In the genomic region with DNA sequence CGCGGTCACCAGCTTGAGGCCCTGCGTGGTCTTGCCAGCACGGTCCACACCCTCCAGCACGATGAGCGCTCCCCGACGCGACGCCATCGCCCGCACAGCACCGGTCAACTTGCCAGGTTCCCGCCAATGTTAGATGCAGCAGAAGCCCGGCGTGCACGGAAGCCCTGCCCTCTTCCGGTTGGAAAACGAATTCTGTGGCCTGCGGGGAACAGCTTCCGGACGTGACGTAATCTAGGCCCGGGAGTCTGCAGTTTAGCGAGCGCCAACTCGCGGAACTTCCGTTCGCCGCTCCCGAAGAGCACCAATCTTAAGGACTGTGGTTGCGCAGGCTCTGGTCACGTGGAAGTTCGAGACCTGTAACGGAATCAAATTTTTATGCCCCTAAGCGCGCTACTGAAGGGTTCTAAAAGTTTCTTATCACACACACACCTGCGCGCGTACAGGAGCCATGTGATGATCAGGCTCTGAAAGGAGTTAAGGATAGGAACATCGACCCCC, we compare ENCODE assay signal across 8 mouse cellular contexts. TPM values are rescaled to one million over a fixed set of nuclear protein-coding genes. Genes with fewer than 3 reads are reported as not detected.
DNase-seq lines count a peak whose midpoint lies in the region; ATAC-seq and TF ChIP-seq lines count a peak whose summit lies in the region.

TSS of gene Dtymk (minus strand) at position 194 of the 498 bp plus-strand sequence.

- H3K27ac ChIP-seq in hindbrain, embryonic 10.5 days: peak within 1 kb of the TSS; percentile 92
- peak within 1 kb of the TSS; percentile 78 for H3K27ac ChIP-seq in lung, postnatal 0 days (ENCODE audit: low read length)

- H3K4me2 ChIP-seq in lung, postnatal 0 days (replicated peaks; ENCODE audit: low read depth, low read length): peak within 1 kb of the TSS; percentile 83

- H3K9me3 ChIP-seq in hindbrain, embryonic 10.5 days: no peaks in the 10 kb centered on the region
- H3K9me3 ChIP-seq in lung, postnatal 0 days (ENCODE audit: low read length): no peaks in the 10 kb centered on the region

- peak within 1 kb of the TSS; percentile 60; the same call in 1 of the 2 replicates for H3K9ac ChIP-seq in lung, postnatal 0 days (replicated peaks; ENCODE audit: low read depth)

- H3K4me1 ChIP-seq in hindbrain, embryonic 10.5 days (replicated peaks): peaks cover 45% of the 10 kb centered on the region
- peaks cover 4% of the 10 kb centered on the region; the same call in 1 of the 2 replicates for H3K4me1 ChIP-seq in lung, postnatal 0 days (ENCODE audit: insufficient read depth, low read depth, low read length)

- peak within 1 kb of the TSS; percentile 88 for H3K4me3 ChIP-seq in hindbrain, embryonic 10.5 days
- peak within 1 kb of the TSS; percentile 63 for H3K4me3 ChIP-seq in lung, postnatal 0 days (ENCODE audit: low read depth, low read length)

- ATAC-seq in frontal cortex, adult (ENCODE audit: low TSS enrichment): peak; percentile 69
- peak; percentile 60 for ATAC-seq in lung, postnatal 0 days

- H3K27me3 ChIP-seq in hindbrain, embryonic 10.5 days (ENCODE audit: insufficient read depth, poor library complexity, severe bottlenecking): no peaks in the 10 kb centered on the region
- H3K27me3 ChIP-seq in lung, postnatal 0 days (replicated peaks; ENCODE audit: insufficient read depth, low read length): no peaks in the 10 kb centered on the region

- under 1% methylated on average over 42 of the region's 42 CpGs for WGBS in hindbrain, embryonic 10.5 days
- WGBS in lung, postnatal 0 days: 2% methylated on average over 42 of the region's 42 CpGs

- H3K36me3 ChIP-seq in hindbrain, embryonic 10.5 days: peaks cover 57% of the 10 kb centered on the region
- no peaks in the 10 kb centered on the region for H3K36me3 ChIP-seq in lung, postnatal 0 days (ENCODE audit: insufficient read depth, low read length)

- DNase-seq in MEL-GATA-1-ER (ENCODE audit: extremely low read depth, low read depth): peak; percentile 99
- DNase-seq in cerebellum, adult 8-10 months: peak; percentile 90
- DNase-seq in hindbrain, embryonic 10.5 days (ENCODE audit: low spot score): peak; percentile 95
- peak; percentile 95 for DNase-seq in layer of hippocampus, adult 9-11 months
- DNase-seq in lung, postnatal 0 days (ENCODE audit: low spot score): peak; percentile 99
- peak; percentile 84 for DNase-seq in ovary, postnatal 14 days (ENCODE audit: low spot score)
- peak; percentile 93 for DNase-seq in thymus, postnatal 14 days

- TF ChIP-seq EP300 in lung, postnatal 0 days (IDR thresholded peaks at IDR 0.05): 0 out of 2 replicates have a peak, but pooled peaks have one; percentile 19

- TF ChIP-seq CTCF in lung, postnatal 0 days (IDR thresholded peaks at IDR 0.05): peak; percentile 71

RNA-seq across cellular contexts. Expression of gene Dtymk, which starts in this region (rescaled TPM):
- 228 and 263 TPM in 2 replicates for polyA plus RNA-seq in hindbrain, embryonic 10.5 days (2016; fragmentation: Nextera tagmentation; extraction: Ambion mirVana)
- polyA plus RNA-seq in lung, postnatal 0 days (2015; fragmentation: Nextera tagmentation; extraction: Ambion mirVana): 69.6 and 71.6 TPM in 2 replicates

Comparison
In these comparisons a context has a peak if more than half of its experiments do, and no peak if none do; other contexts are left out.
1. Peak in every context shown above with its lines: DNase-seq, ATAC-seq, H3K4me3 ChIP-seq and H3K27ac ChIP-seq.